Mouse (Mus musculus) kidney, postnatal 0 days (tissue): ENCODE measurements around the gene Ripor2. TPM values are rescaled to one million over a fixed set of nuclear protein-coding genes. Genes with fewer than 3 reads are reported as not detected.
"Not testable (repeated sequence)": the region's sequence is repeated elsewhere in the genome, so short reads cannot be mapped to it uniquely, and the experiment has no call there.

ENCODE experiments used
- ATAC-seq: fragments of 200-750 bp; cut with Nextera tagmentation; replicated peaks from 2 replicates; pipeline ENCODE4 v1.8.0; 2017; ENCODE audit warnings: low read depth, moderate number of reproducible peaks, moderate TSS enrichment, moderate library complexity; ENCODE audit not compliant: low FRiP score
- DNase-seq: peaks from one replicate; pipeline ENCODE4 v3.0.0-alpha.2; 2016; ENCODE audit warnings: low spot score
- H3K27ac ChIP-seq: fragments of 300-500 bp; sonication (generic); 2 replicates; pipeline ENCODE4 v1.5.1; 2014; ENCODE audit warnings: mild to moderate bottlenecking
- H3K27me3 ChIP-seq: fragments of 300-500 bp; sonication (generic); 2 replicates; pipeline ENCODE4 v1.6.1; 2014; ENCODE audit warnings: low read length, mixed read lengths; ENCODE audit not compliant: insufficient read depth
- H3K36me3 ChIP-seq: fragments of 300-500 bp; sonication (generic); 2 replicates; pipeline ENCODE4 v1.6.1; 2014; ENCODE audit warnings: low read length, mixed read lengths; ENCODE audit not compliant: insufficient read depth
- H3K4me1 ChIP-seq: fragments of 300-500 bp; sonication (generic); replicated peaks from 2 replicates; pipeline ENCODE4 v1.6.1; 2014; ENCODE audit warnings: antibody characterized with exemption, low read length, mixed read lengths; ENCODE audit not compliant: insufficient read depth
- H3K4me2 ChIP-seq: fragments of 300-500 bp; sonication (generic); 2 replicates; pipeline ENCODE4 v1.6.1; 2014; ENCODE audit warnings: mild to moderate bottlenecking, low read length, moderate library complexity, mixed read lengths
- H3K4me3 ChIP-seq: fragments of 300-500 bp; sonication (generic); replicated peaks from 2 replicates; pipeline ENCODE4 v1.5.1; 2014; ENCODE audit warnings: low read depth, low read length
- H3K9ac ChIP-seq: fragments of 300-500 bp; sonication (generic); 2 replicates; pipeline ENCODE4 v1.6.1; 2014; ENCODE audit warnings: low read depth, low read length
- H3K9me3 ChIP-seq: fragments of 300-500 bp; sonication (generic); replicated peaks from 2 replicates; pipeline ENCODE4 v1.6.1; 2016; ENCODE audit warnings: low read length, inconsistent platforms, mixed read lengths
- CTCF ChIP-seq: IDR thresholded peaks from 2 replicates; pipeline ENCODE4 v1.5.1; 2016; ENCODE audit warnings: antibody characterized with exemption, low read depth, mild to moderate bottlenecking, moderate library complexity
- WGBS: fragments of 180-500 bp; shearing (Covaris S2); extraction: QIAGEN DNeasy Blood & Tissue Kit; methylation state at CpG from one replicate; pipeline ENCODE4 v1.1.7; 2014; 5-methylcytosine and 5-hydroxymethylcytosine counted together
- polyA plus RNA-seq: library from polyadenylated mRNA; unstranded; fragments of >200 nt; fragmentation: Nextera tagmentation; extraction: Ambion mirVana; gene quantifications from 2 replicates; pipeline ENCODE4 v1.2.1, GENCODE M21; 2015

Gene Ripor2
- polyA plus RNA-seq, 1 experiment from 2014 or later, result 2.2 TPM

- no peak for TF ChIP-seq CTCF
- Histone ChIP-seq H3K27ac (no peak overlapping the region), H3K4me2 (no peak overlapping the region), H3K4me1 (no peaks in the 10 kb centered on the region), H3K36me3 (peaks cover 11% of the 10 kb centered on the region; the same call in 1 of the 2 replicates), H3K9ac (no peak overlapping the region), H3K27me3 (no peaks in the 10 kb centered on the region), H3K4me3 (no peak overlapping the region), H3K9me3 (no peaks in the 10 kb centered on the region)
- DNase-seq (no peak), ATAC-seq (no peak)
- WGBS, result 85% methylated on average over 12 of the region's 12 CpGs
Measured at GRCm38 (mm10) chr13:24757820-24758564, 176.0 kb downstream of the Ripor2 start.

GRCm38 (mm10) chr13:24759451-24759850 lies 177.5 kb downstream of the Ripor2 start:
- no peaks in the 10 kb centered on the region for H3K4me1 ChIP-seq
- ATAC-seq (no peak), DNase-seq (no peak)
- TF ChIP-seq CTCF, result no peak
- H3K4me2 ChIP-seq, result no peak overlapping the region
- H3K27ac ChIP-seq, result no peak overlapping the region
- no peak overlapping the region for H3K4me3 ChIP-seq
- 89% methylated on average over 10 of the region's 10 CpGs for WGBS
- H3K36me3 ChIP-seq, result 0 out of 2 replicates have a peak, but pooled peaks cover 6% of the 10 kb centered on the region
- H3K9me3 ChIP-seq, result no peaks in the 10 kb centered on the region
- H3K27me3 ChIP-seq, result no peaks in the 10 kb centered on the region
- no peak overlapping the region for H3K9ac ChIP-seq

GRCm38 (mm10) chr13:24760351-24760870 lies 178.4 kb downstream of the Ripor2 start:
- peak overlapping the region; percentile 75; the same call in 1 of the 2 replicates for H3K9ac ChIP-seq
- H3K36me3 ChIP-seq, result 0 out of 2 replicates have a peak, but pooled peaks cover 5% of the 10 kb centered on the region
- ATAC-seq, result no peak
- no peak overlapping the region for H3K27ac ChIP-seq
- no peaks in the 10 kb centered on the region for H3K9me3 ChIP-seq
- DNase-seq, result no peak
- no peaks in the 10 kb centered on the region for H3K4me1 ChIP-seq
- H3K4me3 ChIP-seq, result peak overlapping the region; percentile 77
- peak overlapping the region; percentile 69 for H3K4me2 ChIP-seq
- no peaks in the 10 kb centered on the region for H3K27me3 ChIP-seq
- 50% methylated on average over 5 of the region's 5 CpGs for WGBS
- TF ChIP-seq CTCF, result no peak

- no peaks in the 10 kb centered on the region for H3K36me3 ChIP-seq
- peak overlapping the region; percentile 69 for H3K4me2 ChIP-seq
- TF ChIP-seq CTCF, result no peak
- no peaks in the 10 kb centered on the region for H3K27me3 ChIP-seq
- no peaks in the 10 kb centered on the region for H3K9me3 ChIP-seq
- DNase-seq (no peak), ATAC-seq (no peak)
- H3K27ac ChIP-seq, result peak overlapping the region; percentile 85
- H3K9ac ChIP-seq, result peak overlapping the region; percentile 75; the same call in 1 of the 2 replicates
- 7% methylated on average over 10 of the region's 10 CpGs for WGBS
- no peaks in the 10 kb centered on the region for H3K4me1 ChIP-seq
- peak overlapping the region; percentile 77 for H3K4me3 ChIP-seq
Measured at GRCm38 (mm10) chr13:24761083-24761402, 179.1 kb downstream of the Ripor2 start.

GRCm38 (mm10) chr13:24761403-24762227 lies 179.6 kb downstream of the Ripor2 start, which contains the start of gene Gmnn:
Gene Gmnn, minus strand, starts transcription at chr13:24761923.
- H3K36me3 ChIP-seq, result no peaks in the 10 kb centered on the region
- no peak for TF ChIP-seq CTCF

GRCm38 (mm10) chr13:24762254-24762653 lies 180.3 kb downstream of the Ripor2 start:
- Histone ChIP-seq H3K27me3 (no peaks in the 10 kb centered on the region), H3K4me1 (no peaks in the 10 kb centered on the region), H3K36me3 (no peaks in the 10 kb centered on the region), H3K9ac (no peak overlapping the region; the same call in 1 of the 2 replicates), H3K27ac (no peak overlapping the region), H3K4me3 (peak overlapping the region; percentile 77), H3K9me3 (no peaks in the 10 kb centered on the region), H3K4me2 (peak overlapping the region; percentile 69)
- no peak for ATAC-seq
- no peak for DNase-seq
- 30% methylated on average over 4 of the region's 4 CpGs for WGBS
- TF ChIP-seq CTCF, result no peak

More at GRCm38 (mm10) chr13:24761403-24762227, 179.6 kb downstream of the Ripor2 start, which contains the start of gene Gmnn:
- peak; percentile 93 for DNase-seq
- H3K9ac ChIP-seq, result peak within 1 kb of the TSS; percentile 75
- no peaks in the 10 kb centered on the region for H3K9me3 ChIP-seq
- peak; percentile 98 for ATAC-seq
- H3K4me3 ChIP-seq, result peak within 1 kb of the TSS; percentile 77
- H3K27ac ChIP-seq, result peak within 1 kb of the TSS; percentile 85
- WGBS, result 1% methylated on average over 79 of the region's 79 CpGs
- no peaks in the 10 kb centered on the region for H3K27me3 ChIP-seq
- H3K4me2 ChIP-seq, result peak within 1 kb of the TSS; percentile 69
- no peaks in the 10 kb centered on the region for H3K4me1 ChIP-seq

- H3K4me1 ChIP-seq, H3K9me3 ChIP-seq, H3K27me3 ChIP-seq, DNase-seq, H3K9ac ChIP-seq, H3K27ac ChIP-seq, ATAC-seq, H3K36me3 ChIP-seq, H3K4me3 ChIP-seq, H3K4me2 ChIP-seq: not testable (repeated sequence)
- 74% methylated on average over 4 of the region's 4 CpGs for WGBS
Measured at GRCm38 (mm10) chr13:24767809-24768208, 185.8 kb downstream of the Ripor2 start.

GRCm38 (mm10) chr13:24771482-24771881 lies 189.5 kb downstream of the Ripor2 start:
- H3K27ac ChIP-seq, H3K9ac ChIP-seq, H3K4me3 ChIP-seq, H3K4me1 ChIP-seq, H3K36me3 ChIP-seq, H3K4me2 ChIP-seq, H3K27me3 ChIP-seq, H3K9me3 ChIP-seq, ATAC-seq, DNase-seq: not testable (repeated sequence)
- 92% methylated on average over 10 of the region's 10 CpGs for WGBS
